Mouse (Mus musculus) spleen, postnatal 10 days (tissue): ENCODE data around the gene Prkg1.

ENCODE experiments used
- DNase-seq, 2 experiments: peaks; one replicate each; pipeline ENCODE4 v3.0.0; 2021 to 2022; ENCODE audit warnings: low spot score in 2 of 2

The Prkg1 gene

DNA sequence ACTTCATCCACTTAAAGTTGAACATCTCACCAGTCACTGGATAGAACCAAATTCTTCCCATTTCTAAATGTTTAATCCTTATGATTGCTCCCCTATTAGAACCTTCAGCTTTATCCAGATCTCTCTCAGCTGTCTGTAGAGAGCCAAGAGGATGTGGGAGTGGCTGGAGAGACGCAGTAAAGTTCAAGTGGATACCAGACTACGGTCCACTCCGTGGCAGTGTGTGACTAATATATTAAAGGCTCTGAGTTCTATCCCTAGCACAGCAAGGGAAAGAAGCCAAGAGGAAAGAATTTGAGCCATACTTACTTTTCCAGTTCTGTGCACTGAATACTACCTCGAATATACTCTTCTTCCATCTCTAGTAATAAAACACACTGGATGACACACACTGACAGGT is 919.9 kb downstream of the Prkg1 start:
- no peak for DNase-seq

DNA sequence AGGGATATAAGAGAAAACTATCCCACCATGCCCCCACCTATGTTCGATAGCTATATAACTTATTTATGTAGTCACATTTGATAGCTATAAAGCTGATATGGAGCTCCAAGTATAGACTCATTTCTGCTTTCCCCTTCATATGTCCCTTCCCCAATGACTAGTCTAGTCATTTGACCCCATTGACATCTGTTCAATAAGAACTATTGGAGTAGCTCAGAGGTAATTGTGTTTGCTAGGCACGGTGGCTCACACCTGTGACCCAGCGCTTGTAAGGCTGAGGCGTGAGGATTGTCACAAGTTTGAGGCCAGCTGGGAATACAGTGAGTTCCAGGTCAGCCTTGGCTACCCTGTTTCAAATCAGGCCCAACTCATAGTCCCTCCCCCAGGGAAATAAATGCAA is 921.2 kb downstream of the Prkg1 start:
- DNase-seq, result no peak

DNA sequence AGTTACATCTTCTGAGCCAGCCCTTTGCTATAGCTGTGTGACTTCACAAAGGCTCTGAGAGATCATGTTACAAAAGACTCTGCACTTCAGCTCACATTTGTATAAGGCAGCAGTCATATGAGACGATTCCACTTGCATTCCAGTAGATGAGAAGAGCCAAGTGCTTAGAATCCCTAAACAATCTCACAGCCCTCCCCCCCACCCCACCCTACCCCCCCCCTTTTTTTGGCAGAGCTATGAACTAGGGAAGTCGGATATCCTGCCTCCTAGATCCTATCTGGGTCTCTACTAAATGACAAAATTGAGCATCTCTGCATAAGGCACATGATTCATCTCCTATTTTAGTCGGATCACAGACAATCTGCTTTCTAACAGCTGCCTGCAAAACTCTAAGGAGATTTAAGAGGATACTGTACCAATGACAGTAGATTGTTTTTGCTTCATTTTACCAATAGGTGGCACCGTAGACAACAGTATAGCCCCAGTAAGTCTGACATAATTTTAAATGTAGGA is 921.7 kb downstream of the Prkg1 start:
- DNase-seq, result no peak

DNA sequence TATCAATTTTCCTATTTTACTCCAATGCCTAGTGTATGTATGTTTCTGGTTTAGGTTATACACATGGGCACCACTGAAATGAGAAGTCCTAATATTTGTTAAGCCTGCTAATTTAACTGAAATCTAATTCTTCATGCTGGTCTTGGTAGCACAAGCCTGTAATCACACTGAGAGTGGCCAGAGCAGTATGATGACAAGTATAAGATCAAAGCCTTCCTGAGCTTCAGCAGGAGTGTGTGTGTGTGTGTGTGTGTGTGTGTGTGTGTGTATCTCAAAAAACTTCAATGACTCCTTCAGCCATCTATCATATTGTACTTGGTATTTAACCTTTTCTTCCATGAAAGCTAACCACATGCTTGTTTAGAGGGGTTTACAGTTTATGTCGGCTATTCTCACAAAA is 922.2 kb downstream of the Prkg1 start:
- DNase-seq, result no peak

DNA sequence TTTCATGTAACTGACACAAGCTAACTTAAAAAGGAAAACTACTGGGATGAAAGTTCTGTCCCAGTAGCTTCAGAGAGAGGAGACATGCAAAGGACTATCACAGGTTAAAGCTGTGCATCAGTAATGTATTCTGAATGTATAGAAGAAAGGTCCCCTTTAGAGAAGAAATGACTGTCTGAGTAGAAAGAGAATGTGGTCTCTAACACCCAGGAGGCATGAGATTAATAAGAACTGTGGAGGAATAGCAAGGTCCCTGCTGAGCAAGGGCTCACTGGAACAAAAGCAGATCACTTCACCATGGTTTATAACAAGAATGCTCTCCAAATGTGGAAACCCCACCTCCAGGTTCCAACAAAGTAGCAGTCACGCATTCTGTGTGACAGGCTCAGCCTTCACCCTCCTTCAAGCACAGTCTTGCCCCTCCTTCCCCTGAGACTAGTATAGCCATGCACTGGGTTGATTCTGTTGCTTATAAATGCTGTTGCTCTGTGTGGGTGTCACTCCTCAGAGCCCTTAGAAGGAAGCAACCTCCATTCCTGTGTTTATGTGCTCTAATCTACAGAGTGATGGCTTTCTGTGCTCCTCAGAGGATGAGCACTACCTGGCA is 931.7 kb downstream of the Prkg1 start:
- DNase-seq, result no peak

DNA sequence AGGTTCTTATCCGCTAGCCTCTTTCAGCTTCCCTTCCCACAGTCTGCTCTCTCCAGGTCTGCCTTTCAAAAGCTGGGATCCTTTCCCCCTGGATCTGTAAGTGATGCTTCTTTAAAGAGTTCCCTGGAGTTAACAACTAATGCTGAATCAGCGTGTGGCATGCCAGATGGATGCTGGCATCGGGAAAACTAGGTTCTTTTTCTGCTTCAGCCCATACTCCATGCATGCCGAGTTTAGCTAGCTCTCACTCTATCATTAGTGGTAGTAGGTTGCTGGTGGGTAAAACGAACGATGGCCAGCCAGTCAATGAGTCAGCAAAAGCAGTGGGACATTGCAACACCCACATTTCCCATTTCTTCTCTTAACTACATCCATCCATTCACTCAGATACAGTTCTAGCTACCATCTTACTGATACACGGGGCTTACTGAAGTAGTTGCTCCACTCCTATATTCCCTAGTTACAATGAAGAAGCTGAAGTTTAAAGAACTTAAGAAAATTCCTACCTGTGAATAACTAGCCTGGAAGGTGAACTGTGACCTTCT is 935.5 kb downstream of the Prkg1 start:
- no peak for DNase-seq

DNA sequence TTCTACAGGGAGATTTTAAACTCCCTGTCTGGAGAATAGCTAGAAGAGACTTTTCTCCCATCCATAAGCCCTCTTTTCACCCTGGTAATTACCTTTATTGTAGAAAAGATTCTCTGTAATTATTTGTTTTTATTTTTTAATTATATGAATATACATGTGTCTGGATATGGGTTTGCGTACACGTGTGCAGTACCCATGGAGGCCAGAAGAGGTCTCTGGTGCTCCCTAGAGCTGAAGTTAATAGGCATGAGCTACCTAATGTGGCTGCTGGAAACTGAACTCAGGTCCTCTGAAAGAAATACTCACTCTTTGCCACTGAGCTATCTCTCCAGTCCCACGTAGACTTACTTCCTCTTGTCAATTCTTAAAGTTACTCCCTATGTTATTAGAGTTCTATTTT is 937.0 kb downstream of the Prkg1 start:
- peak in 1 of 2 experiments; percentile 14 for DNase-seq

DNA sequence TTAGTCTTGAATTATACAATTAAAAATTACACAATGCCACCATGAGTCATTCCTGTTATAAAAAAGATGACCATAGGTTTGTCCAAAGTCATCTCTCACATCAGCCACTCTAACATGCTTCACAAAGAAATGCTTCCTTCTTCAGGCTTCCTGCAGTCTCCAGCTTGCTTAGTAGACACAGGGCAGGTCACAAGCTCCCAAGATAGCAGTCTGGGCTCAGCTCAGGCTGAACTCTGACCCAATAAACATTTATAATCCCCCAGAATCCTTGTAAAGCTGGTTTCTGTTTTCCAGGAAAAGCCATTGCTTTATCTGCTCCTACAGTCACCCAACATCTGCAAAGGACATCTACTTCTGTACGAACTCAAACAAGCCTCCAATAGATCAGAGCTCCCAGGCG is 938.7 kb downstream of the Prkg1 start:
- no peak for DNase-seq

DNA sequence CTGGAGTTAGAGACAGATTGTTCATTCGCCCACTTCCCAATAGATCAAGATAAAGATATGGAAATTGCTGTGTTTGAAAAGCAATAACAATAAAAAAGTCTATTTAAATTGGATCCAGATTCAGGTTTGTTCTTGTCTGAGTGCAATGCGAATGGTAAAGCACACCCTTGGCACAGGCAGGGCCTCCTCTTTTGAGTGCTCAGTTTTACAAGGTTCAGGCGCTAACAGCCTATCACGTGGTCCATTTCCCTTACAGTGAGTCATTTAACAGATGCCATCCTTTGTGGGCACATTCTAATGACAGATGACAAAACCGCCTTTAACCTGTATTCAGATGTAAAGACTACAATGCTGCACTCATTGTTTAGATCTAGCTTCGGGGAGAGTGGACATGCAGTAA is 949.2 kb downstream of the Prkg1 start:
- no peak for DNase-seq

DNA sequence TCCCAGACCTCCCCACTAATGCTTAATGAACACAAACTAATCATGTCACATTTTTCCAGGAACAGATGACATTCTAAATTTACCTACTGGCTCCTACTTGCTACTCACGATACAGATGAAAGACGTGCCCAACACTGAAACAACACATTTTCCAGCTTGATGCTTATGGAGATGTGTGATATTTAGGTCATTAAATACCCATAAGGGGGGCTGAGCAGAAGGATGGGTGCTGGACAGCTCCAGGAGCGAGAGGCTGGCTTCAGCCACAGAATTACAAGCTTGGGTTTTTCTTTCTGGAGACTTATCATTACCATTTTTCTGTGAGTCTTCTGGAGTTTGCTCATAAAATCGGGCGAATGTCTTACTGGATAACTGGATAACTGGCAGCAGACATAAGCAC is 958.6 kb downstream of the Prkg1 start:
- no peak for DNase-seq

DNA sequence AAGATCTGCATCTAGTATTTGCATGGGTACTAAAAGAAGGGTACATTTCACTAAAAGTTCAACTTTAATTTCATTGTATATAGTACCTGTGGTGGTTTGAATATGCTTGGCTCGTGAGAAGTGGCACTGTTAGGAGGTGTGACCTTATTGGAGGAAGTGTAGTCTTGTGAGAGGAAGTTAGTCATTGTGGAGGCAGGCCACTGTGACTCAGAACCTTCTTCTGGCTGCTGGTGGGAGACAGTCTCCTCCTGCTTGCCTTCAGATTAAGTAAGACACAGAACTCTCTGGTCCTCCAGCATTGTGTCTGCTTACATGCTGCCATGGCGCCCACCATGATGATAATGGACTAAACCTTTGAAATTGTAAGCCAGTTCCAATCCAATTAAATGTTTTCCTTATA is 984.0 kb downstream of the Prkg1 start:
- no peak for DNase-seq

DNA sequence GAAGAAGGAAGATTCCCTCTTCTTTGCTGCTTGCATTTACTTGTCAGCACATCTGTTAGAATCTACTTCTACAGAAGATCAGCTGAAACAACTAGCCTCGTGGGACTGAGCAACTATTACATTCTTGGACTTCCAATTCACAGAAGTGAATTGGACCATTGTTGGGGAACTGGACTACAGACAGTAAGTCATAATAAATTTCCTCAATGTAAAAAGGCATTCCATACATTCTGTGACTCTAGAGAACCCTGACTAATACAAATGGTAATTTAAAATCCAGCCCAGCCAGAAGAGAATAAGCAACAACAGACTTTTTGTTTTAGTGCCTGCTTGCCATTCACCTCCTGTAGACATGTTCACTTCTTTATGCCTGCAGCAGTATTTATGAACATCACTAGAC is 996.5 kb downstream of the Prkg1 start:
- no peak for DNase-seq

DNA sequence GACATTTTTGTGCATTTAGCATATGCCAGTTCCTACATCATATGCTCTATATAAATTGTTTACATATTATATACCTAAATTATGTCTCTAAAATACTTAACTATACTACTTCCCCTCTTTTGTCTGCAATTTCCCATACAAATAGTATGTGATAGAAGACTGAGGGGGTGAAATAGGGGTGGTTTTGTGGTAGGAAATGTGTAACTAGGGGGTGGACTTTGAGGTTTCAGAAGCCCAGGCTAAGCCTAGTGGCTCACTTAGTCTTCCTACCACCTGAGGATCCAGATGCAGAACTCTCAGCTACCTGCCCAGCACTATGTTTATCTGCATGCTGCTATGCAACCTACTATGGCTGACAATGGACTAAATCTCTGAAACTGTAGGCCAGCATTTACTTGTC is 1020.4 kb downstream of the Prkg1 start:
- DNase-seq, result no peak

DNA sequence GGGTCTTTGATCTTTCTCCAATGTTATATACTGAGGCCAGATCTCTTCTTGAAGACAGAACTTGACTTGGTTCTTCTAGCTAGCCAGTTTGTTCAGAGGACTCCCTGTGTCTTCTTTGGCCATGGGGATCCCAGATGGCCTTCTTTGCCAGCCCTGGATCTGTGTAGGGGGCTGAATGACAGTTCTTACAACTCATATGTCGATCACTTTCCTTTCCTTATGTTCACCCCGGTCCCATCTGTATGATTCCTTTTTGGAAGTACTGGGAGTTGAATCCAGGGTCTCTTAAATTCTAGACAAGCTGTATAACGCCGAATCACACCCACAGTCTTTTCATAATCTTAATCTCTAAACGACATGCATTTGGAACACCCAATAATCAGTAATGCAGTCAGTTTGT is 1065.7 kb downstream of the Prkg1 start:
- DNase-seq, result no peak

DNA sequence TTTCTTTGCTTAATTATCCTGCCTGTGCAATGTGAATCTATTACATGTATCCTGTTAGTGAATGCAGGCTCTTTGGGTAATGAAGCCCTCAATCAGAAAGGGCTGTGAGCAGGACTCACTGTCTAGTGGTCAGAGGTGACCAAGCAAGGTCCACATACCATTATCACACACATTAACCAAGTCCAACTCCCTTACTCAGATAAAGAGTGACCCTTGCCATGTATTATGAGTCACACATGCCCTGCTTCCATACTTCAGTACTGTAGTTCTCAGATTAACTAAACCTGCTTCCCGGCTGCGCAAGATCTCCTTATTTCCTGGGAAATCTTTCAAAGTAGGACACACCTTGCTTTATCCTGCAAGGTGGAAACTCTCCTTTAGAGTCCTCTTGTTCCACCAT is 1073.6 kb downstream of the Prkg1 start:
- DNase-seq, result no peak

DNA sequence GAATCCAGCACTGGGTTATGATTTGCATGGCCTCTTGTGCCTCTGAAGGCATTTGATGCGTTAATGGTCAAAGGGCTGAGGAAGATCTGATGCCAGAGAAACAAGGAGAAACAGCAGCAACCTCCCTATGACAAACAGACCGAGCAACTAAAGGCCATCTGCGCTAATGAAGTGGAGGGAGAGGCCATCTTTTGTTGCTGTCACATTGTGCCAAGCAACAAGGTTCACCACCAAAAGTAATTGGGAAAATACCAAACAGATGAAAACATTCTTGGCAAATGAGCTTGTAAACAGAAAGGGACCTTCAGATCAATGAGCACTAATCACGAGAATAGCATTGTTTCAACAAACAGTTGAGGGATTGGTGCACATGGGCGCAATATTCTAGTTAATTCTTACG is 1074.1 kb downstream of the Prkg1 start:
- DNase-seq, result no peak

DNA sequence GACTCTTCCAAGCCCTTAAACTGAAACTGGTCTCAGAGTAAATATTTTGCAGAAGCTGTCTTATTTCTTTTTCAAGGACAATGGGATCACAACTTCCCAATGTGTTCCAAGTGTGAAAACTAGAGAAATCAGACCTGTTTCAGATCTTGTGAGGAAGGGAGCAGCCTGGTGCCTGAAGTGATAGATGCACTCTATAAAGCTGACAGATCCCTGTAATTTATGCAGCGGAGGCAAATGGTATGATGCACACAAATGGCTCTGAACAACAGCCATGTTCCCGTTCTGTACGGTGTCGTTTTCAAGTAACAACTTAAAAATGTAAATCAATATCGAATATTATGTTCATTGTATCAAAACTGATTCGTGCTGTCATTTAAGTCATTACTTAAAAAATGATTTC is 1076.9 kb downstream of the Prkg1 start:
- DNase-seq, result no peak

DNA sequence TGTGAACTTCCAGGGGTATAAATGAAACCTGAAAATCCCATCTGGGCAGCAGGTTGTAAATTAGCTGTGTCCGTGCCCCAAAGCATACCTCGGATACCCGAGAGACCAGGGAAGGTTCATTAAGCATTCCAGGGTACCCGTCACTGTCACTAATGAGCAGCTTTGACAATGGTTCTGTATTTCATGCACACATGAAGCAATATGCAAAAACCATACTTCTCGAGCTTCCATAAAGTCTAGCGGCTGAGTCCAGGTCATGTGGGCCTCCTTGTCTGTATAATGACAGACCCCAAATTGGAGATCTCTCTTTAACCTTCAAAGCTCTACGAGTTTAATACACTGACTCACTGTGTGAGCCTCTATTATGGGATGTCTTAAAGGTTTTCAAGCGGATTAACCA is 1088.5 kb downstream of the Prkg1 start:
- no peak for DNase-seq

DNA sequence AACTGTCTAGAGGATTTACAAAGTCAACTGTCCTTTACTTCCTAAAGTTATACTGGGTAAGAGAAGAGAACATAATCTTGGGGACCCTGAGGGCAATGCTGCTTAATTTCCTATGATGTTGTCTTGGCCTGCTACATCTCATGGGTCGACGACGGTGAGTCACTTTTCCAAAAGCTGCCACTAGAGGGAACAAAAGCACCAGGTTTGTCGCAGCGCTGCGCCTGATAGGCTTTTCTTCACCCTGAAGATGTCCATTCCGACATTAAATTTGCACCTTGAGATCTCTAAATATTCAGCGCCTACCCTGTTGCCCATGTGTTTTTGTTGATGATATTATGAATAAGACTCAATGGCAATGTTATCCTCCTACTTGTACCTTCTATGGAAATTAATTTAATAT is 1100.6 kb downstream of the Prkg1 start:
- peak in 1 of 2 experiments; percentile 28 for DNase-seq

DNA sequence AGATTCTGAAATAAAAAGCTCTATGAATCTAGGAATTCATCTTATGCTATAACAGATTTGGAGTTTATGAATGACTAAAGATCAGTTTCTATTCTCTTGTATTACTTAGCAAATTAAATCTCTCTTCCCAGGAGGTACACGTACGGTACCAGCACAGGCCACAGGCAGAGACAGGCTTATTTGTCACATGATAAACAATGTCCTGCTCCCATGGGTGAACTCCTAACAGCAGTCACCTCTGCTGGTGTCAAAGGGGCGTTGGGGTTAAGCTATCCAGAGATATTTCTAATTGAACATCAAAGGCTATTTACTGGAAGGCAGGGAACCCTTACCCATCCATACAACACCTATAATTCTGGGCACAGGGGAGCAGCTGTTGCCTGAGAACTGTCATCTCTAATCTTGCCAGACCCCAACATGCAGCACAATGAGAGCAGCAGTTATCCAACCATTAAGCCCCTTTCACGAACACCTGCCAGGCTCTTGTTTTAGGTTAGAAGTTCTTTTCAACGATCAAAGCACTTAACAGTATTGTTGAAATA is 1122.1 kb downstream of the Prkg1 start:
- DNase-seq, result no peak

DNA sequence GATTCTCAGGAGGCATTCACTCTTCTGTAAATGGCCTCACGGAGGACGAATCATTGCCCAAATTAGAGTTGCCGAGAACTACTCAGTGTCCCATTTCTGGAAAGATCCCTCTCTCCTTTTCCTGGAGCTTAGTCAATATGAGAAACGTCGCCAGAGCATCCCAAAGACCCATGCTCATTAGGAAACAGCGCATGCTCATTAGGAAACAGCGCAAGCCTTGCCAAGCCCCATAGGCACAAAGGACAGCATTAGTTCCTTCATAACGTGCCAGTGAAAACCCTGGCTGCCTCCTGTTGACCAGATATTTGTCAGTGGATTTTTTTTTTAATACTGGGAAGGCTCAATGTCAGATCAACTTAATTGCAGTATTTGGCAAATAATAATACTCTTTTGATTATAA is 1127.4 kb downstream of the Prkg1 start:
- no peak for DNase-seq

DNA sequence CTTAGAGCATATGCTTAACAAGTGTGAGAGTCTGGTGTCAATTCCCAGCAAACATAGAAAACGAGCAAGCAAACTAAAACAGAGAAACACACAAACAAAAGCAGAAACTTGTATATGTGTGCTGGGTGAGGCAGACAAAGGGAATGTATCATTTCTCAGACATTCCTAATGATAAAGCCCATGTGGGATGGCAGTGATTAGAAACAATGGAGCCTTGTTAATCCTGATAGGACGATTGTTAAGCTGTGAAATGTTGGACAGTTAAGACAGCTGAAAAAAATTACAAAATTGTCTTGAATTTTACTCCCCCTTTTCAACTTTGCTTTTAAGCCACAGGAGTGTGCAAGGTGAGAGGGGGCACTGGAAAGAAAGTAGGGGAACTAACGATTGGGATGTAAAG is 1133.8 kb downstream of the Prkg1 start:
- DNase-seq, result no peak

DNA sequence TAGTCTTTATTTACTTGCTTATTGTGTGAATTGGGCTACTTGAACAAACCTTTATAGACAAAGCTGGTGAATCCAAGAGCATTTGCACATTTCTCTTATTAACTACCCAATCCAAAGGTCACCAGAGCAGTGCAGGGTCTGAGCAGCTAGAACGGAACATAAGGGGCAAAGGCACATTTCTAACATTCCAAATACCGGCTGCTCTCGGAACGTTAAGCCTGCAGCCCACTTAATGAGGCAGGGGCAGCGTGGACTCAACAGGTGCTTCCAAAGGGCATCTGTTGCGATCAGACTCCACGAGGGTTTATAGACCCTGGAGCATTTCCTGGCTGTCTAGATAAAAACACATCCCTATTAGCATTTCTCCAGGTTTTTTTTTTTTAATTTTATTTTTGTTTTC is 1138.8 kb downstream of the Prkg1 start:
- no peak for DNase-seq

DNA sequence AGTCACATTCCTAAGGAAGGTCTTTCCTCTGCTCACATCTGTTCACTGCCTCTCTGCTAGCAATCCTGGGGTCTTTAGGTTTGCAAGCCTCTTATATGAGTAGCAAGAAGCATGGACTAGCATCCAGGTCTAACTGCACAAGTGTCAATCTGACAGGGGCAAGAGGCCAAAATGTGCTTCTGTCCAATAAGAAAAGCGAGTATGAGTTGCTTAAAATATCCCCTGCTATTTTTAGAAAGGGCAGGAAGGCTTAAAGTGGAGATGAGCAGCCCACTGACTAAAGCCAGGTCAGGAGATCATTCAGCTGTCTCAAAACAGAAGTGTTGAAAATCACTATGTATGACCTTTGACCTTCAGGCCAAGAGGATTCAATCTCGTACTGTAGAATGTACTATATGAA is 1139.4 kb downstream of the Prkg1 start:
- DNase-seq, result no peak
